29 mouse cellular contexts compared by ENCODE assay signal in the genomic region with DNA sequence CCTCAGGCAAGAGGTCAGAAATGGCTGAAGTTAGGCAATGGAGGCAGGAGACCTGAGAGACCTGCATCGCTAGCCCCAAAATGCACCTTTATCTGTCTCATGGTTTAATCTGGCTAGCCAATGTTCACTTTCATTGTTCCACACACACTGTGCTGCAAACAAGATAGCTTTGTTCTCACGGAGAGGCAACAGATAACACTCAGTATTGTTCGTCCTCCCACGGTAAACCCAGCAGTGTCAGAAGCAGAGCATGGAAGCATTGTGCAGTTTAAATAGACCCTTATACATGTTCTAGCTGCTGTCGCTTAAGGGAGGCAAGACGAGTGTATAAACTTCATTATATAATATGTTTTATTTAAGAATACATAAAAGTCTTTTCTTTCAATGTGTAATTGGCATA.
DNase-seq lines count a peak whose midpoint lies in the region; ATAC-seq and TF ChIP-seq lines count a peak whose summit lies in the region.
"Had no signal": no experiment of that assay in that cellular context is flagged by ENCODE, and none has a peak within 500 bp of the region (broad histone marks: within the 10 kb centered on the region; RNA-seq: fewer than 3 reads in every experiment).

No protein-coding gene starts in this region.

- H3K27ac ChIP-seq in forebrain, embryonic 12.5 days = no peak overlapping the region
- no peak overlapping the region for H3K27ac ChIP-seq in forebrain, embryonic 11.5 days (ENCODE audit: low read depth, low read length)
- peak overlapping the region; percentile 62 for H3K27ac ChIP-seq in layer of hippocampus, adult 2 months
- no peak overlapping the region for H3K27ac ChIP-seq in midbrain, embryonic 10.5 days (replicated peaks)
- H3K27ac ChIP-seq: embryonic facial prominence, embryonic 13.5 days; embryonic facial prominence, embryonic 15.5 days; forebrain, embryonic 10.5 days had no signal

- TF ChIP-seq CTCF in layer of hippocampus, adult 2 months (conservative IDR thresholded peaks at IDR 0.05) = no peak

- H3K4me2 ChIP-seq in forebrain, embryonic 12.5 days = no peak overlapping the region
- H3K4me2 ChIP-seq in forebrain, embryonic 11.5 days (ENCODE audit: low read depth, low read length, severe bottlenecking) = no peak overlapping the region
- H3K4me2 ChIP-seq: embryonic facial prominence, embryonic 13.5 days; embryonic facial prominence, embryonic 15.5 days had no signal

- no peaks in the 10 kb centered on the region for H3K9me3 ChIP-seq in forebrain, embryonic 12.5 days
- no peaks in the 10 kb centered on the region for H3K9me3 ChIP-seq in forebrain, embryonic 11.5 days (ENCODE audit: control insufficient read depth, low read length)
- no peaks in the 10 kb centered on the region for H3K9me3 ChIP-seq in midbrain, embryonic 10.5 days (replicated peaks)
- H3K9me3 ChIP-seq: embryonic facial prominence, embryonic 13.5 days; embryonic facial prominence, embryonic 15.5 days; forebrain, embryonic 10.5 days; G1E had no signal

- H3K9ac ChIP-seq in forebrain, embryonic 12.5 days = no peak overlapping the region
- no peak overlapping the region for H3K9ac ChIP-seq in forebrain, embryonic 11.5 days (ENCODE audit: low read length)
- H3K9ac ChIP-seq: embryonic facial prominence, embryonic 13.5 days; embryonic facial prominence, embryonic 15.5 days had no signal

- no peak overlapping the region for H3K4me3 ChIP-seq in forebrain, embryonic 12.5 days (replicated peaks)
- H3K4me3 ChIP-seq in forebrain, embryonic 11.5 days (ENCODE audit: low read depth, low read length) = no peak overlapping the region
- H3K4me3 ChIP-seq in layer of hippocampus, adult 2 months = no peak overlapping the region
- no peak overlapping the region for H3K4me3 ChIP-seq in midbrain, embryonic 10.5 days
- H3K4me3 ChIP-seq: embryonic facial prominence, embryonic 13.5 days; embryonic facial prominence, embryonic 15.5 days; erythroblast, embryonic 14.5 days; forebrain, embryonic 10.5 days had no signal

- 65% methylated on average over 6 of the region's 6 CpGs for WGBS in forebrain, embryonic 12.5 days
- 74% methylated on average over 6 of the region's 6 CpGs for WGBS in forebrain, embryonic 11.5 days
- 75% methylated on average over 6 of the region's 6 CpGs for WGBS in midbrain, embryonic 10.5 days

- no peaks in the 10 kb centered on the region for H3K36me3 ChIP-seq in forebrain, embryonic 12.5 days (replicated peaks)
- H3K36me3 ChIP-seq in forebrain, embryonic 11.5 days (ENCODE audit: control insufficient read depth, insufficient read depth, low read length) = no peaks in the 10 kb centered on the region
- H3K36me3 ChIP-seq in midbrain, embryonic 10.5 days = no peaks in the 10 kb centered on the region
- H3K36me3 ChIP-seq: embryonic facial prominence, embryonic 13.5 days; embryonic facial prominence, embryonic 15.5 days; forebrain, embryonic 10.5 days; G1E had no signal

- peak; percentile 41; the same call in 1 of the 2 replicates for ATAC-seq in forebrain, embryonic 12.5 days (ENCODE audit: low FRiP score)
- ATAC-seq in forebrain, embryonic 11.5 days (replicated peaks; ENCODE audit: low FRiP score) = no peak
- ATAC-seq: activated CD4-positive, CD25-positive, alpha-beta regulatory T cell, adult 4 months; CD4-positive, CD25-positive, alpha-beta regulatory T cell, adult 4 months; forebrain, embryonic 14.5 days; forebrain, embryonic 16.5 days; Patski had no signal

- no peaks in the 10 kb centered on the region for H3K27me3 ChIP-seq in forebrain, embryonic 12.5 days
- H3K27me3 ChIP-seq in forebrain, embryonic 11.5 days (ENCODE audit: control insufficient read depth, insufficient read depth, low read length) = no peaks in the 10 kb centered on the region
- no peaks in the 10 kb centered on the region for H3K27me3 ChIP-seq in midbrain, embryonic 10.5 days (ENCODE audit: low read depth, poor library complexity, severe bottlenecking)
- H3K27me3 ChIP-seq: CH12.LX; embryonic facial prominence, embryonic 13.5 days; embryonic facial prominence, embryonic 15.5 days; Patski had no signal

- DNase-seq in forebrain, embryonic 11.5 days (ENCODE audit: low spot score) = no peak
- no peak for DNase-seq in layer of hippocampus, adult 2 months (ENCODE audit: low spot score in 2 of 2)
- no peak for DNase-seq in layer of hippocampus, postnatal 14 days (ENCODE audit: low spot score in 2 of 2)
- DNase-seq in retina, postnatal 1 day = peak; percentile 14
- DNase-seq in retina, embryonic 14.5 days (ENCODE audit: low spot score) = no peak
- DNase-seq in telencephalon, adult 2 months (ENCODE audit: low read depth, low spot score) = peak; percentile 50
- DNase-seq in midbrain, embryonic 10.5 days (ENCODE audit: low spot score) = no peak
- DNase-seq: adrenal gland, adult 8-10 months; adrenal gland, postnatal 14 days; adrenal gland, postnatal 36 days; B cell, adult 2 months; cerebellum, adult 11 months; cerebellum, adult 8-10 months; cerebellum, adult 9-11 months; cerebellum, postnatal 14 days; cerebellum, postnatal 36 days; embryo, embryonic 11 days had no signal

- peaks cover 2% of the 10 kb centered on the region; the same call in 1 of the 2 replicates for H3K4me1 ChIP-seq in forebrain, embryonic 12.5 days
- H3K4me1 ChIP-seq in forebrain, embryonic 11.5 days (replicated peaks; ENCODE audit: control insufficient read depth, insufficient read depth, low read length) = no peaks in the 10 kb centered on the region
- peaks cover 12% of the 10 kb centered on the region for H3K4me1 ChIP-seq in midbrain, embryonic 10.5 days
- H3K4me1 ChIP-seq: embryonic facial prominence, embryonic 13.5 days; embryonic facial prominence, embryonic 15.5 days; forebrain, embryonic 10.5 days had no signal

Comparison
In these comparisons a context has a peak if more than half of its experiments do, and no peak if none do; other contexts are left out.
1. DNase-seq: peak in retina, postnatal 1 day (single experiment) and telencephalon, adult 2 months (single experiment); none in forebrain, embryonic 11.5 days (single experiment), layer of hippocampus, adult 2 months (0 of 2), layer of hippocampus, postnatal 14 days (0 of 2), retina, embryonic 14.5 days (single experiment) and midbrain, embryonic 10.5 days (single experiment).